Mouse (Mus musculus): ENCODE measurements around the gene Lmod3.

The Lmod3 gene

DNA sequence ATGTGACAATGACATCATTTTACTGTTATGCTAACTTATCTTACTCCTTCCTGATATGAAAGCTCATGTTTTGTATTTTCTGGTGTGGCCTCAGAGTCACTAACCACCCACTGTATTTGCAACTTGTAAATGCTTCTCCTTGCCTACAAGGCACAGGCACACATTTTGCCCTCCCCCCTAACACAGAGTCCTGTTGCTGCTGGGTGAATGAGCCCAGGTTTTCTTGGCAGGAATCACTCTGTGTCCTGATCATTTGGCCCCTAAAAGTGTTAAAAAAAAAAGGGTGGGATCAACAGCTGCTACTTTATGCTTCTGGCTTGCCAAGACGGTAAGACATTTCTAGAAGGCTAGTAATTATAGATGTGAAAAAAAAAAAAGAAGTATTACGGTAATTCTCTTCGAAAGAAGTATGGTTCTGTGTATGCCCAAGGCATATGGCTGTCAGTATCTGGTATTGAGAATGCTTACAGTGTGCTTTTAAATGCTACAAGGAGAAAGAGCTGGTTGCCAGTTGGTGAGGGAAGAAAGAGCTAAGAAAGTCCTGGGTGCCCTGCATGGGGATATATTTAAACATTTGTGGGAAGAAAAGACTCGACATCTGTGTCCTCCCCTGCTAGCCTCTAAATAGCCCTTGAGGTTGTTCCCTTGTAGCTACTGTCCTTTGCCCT, 36.3 kb downstream of the Lmod3 start:
- no peaks in the 10 kb centered on the region for H3K27me3 ChIP-seq (ENCODE audit: insufficient read depth, low read length)
- peaks cover 7% of the 10 kb centered on the region; the same call in 1 of the 2 replicates for H3K9me3 ChIP-seq (ENCODE audit: low read length)
- TF ChIP-seq NANOG (IDR thresholded peaks at IDR 0.05; ENCODE audit: borderline replicate concordance, low read length) (no peak), POU5F1 (IDR thresholded peaks at IDR 0.05; ENCODE audit: borderline replicate concordance, low read length) (no peak), CTCF (conservative IDR thresholded peaks at IDR 0.05; ENCODE audit: low read length) (no peak)
- peaks cover 25% of the 10 kb centered on the region; the same call in 1 of the 2 replicates for H3K36me3 ChIP-seq (ENCODE audit: insufficient read depth, low read length)
- H3K4me3 ChIP-seq (replicated peaks; ENCODE audit: low read length) = no peak overlapping the region
- H3K4me1 ChIP-seq (replicated peaks; ENCODE audit: low read depth, low read length) = peaks cover 37% of the 10 kb centered on the region

DNA sequence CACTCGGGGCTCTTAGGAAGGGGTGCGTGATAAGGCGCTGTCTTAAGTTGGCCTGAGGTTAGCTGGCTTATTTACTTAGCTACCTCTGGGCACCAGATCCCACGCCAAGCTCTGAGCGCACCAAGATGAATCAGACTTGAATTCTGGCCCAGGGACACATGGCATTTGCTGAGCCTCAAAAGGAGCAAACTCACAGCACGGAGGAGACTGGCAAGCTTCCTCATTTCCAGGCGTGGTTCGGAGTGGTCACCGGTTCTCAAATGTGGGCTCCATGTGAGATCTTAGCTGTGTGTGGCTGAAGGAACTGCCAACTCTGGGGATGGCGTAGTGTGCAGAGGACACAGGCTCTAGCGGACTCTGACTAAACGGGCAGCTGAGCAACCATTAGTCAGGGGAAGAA, 40.6 kb downstream of the Lmod3 start:
- Histone ChIP-seq H3K4me1 (replicated peaks; ENCODE audit: low read depth, low read length) (peaks cover 63% of the 10 kb centered on the region), H3K4me3 (replicated peaks; ENCODE audit: low read length) (peak overlapping the region; percentile 90), H3K36me3 (ENCODE audit: insufficient read depth, low read length) (peaks cover 22% of the 10 kb centered on the region; the same call in 1 of the 2 replicates), H3K9me3 (ENCODE audit: low read length) (peaks cover 7% of the 10 kb centered on the region; the same call in 1 of the 2 replicates), H3K27me3 (ENCODE audit: insufficient read depth, low read length) (no peaks in the 10 kb centered on the region)
- TF ChIP-seq NANOG (IDR thresholded peaks at IDR 0.05; ENCODE audit: borderline replicate concordance, low read length) (no peak), CTCF (conservative IDR thresholded peaks at IDR 0.05; ENCODE audit: low read length) (no peak), POU5F1 (IDR thresholded peaks at IDR 0.05; ENCODE audit: borderline replicate concordance, low read length) (no peak)

DNA sequence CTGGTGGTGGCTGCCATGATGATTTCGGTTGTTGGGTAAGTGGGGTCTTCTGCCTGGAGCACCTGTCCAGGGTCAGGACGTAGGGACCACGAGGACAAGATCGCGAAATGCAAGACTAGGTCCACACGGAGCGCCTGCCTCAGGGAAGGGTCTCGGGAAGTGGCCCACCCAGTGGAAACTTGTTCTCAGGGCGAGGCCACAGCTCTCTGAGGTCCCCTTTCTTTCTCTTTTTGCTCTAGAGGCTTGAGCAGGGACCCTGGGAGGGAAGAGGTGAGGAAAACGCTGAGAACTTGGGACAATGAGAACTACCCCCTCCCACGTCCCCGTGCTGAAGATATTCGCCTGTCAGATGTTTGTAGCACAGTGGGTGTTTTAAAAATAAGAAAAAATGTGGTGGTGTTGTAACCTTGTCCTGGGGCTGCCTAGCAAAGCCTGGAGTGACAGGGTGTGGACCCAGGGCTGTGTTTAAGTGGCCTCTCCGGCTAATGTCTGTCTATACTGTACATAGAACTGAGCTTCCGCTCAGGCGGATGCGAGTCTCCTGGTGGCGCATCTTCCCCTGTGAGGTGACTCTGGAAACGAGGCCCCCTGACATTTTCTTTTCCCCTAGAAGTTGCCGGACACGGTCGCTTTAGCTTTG, 41.5 kb downstream of the Lmod3 start:
- Histone ChIP-seq H3K36me3 (ENCODE audit: insufficient read depth, low read length) (peaks cover 22% of the 10 kb centered on the region; the same call in 1 of the 2 replicates), H3K4me3 (replicated peaks; ENCODE audit: low read length) (peak overlapping the region; percentile 90), H3K9me3 (ENCODE audit: low read length) (peaks cover 7% of the 10 kb centered on the region; the same call in 1 of the 2 replicates), H3K27me3 (ENCODE audit: insufficient read depth, low read length) (no peaks in the 10 kb centered on the region), H3K4me1 (replicated peaks; ENCODE audit: low read depth, low read length) (peaks cover 59% of the 10 kb centered on the region)
- TF ChIP-seq POU5F1 (IDR thresholded peaks at IDR 0.05; ENCODE audit: borderline replicate concordance, low read length) (no peak), CTCF (conservative IDR thresholded peaks at IDR 0.05; ENCODE audit: low read length) (no peak), NANOG (IDR thresholded peaks at IDR 0.05; ENCODE audit: borderline replicate concordance, low read length) (no peak)

DNA sequence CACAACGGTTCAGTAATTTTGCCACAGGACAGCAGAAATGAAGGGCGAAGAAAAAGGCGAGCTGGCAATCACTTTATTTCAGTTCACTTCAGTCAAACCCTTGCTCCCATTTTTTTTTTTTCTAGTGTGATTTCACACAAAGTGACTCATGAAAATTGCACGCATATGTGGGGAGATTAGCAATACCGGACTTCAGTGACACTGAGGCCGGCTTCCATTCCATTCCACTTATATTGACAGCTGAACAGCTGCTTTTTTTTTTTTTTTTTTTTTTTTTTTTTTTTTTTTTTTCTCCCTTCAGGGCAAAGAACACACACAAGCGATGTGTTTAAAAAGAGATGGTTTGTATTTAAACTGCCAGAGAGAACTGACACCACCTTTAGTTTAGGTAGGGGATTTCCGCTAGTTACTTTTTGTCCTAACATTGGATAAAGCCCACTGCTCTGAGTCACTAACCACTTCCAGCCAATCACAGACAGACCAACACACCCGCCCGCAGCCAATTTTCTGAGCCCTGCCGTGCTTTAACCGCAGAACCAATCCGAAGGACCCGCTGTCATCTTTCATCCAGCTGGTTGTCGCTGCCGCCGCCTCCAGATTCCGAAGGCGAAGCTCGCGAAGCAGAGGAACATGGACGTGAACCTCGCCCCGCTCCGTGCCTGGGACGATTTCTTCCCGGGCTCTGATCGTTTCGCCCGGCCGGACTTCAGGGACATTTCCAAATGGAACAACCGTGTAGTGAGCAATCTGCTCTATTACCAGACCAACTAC, 42.2 kb downstream of the Lmod3 start, which contains the start of gene Arl6ip5:
Arl6ip5 (plus strand) TSS at position 499 of the 771 bp plus-strand sequence.
- H3K4me3 ChIP-seq (replicated peaks; ENCODE audit: low read length) = peak within 1 kb of the TSS; percentile 90
- TF ChIP-seq NANOG (IDR thresholded peaks at IDR 0.05; ENCODE audit: borderline replicate concordance, low read length) (no peak), POU5F1 (IDR thresholded peaks at IDR 0.05; ENCODE audit: borderline replicate concordance, low read length) (no peak)
- H3K9me3 ChIP-seq (ENCODE audit: low read length) = peaks cover 7% of the 10 kb centered on the region; the same call in 1 of the 2 replicates
- no peaks in the 10 kb centered on the region for H3K27me3 ChIP-seq (ENCODE audit: insufficient read depth, low read length)
- peaks cover 59% of the 10 kb centered on the region for H3K4me1 ChIP-seq (replicated peaks; ENCODE audit: low read depth, low read length)
- peaks cover 21% of the 10 kb centered on the region; the same call in 1 of the 2 replicates for H3K36me3 ChIP-seq (ENCODE audit: insufficient read depth, low read length)

DNA sequence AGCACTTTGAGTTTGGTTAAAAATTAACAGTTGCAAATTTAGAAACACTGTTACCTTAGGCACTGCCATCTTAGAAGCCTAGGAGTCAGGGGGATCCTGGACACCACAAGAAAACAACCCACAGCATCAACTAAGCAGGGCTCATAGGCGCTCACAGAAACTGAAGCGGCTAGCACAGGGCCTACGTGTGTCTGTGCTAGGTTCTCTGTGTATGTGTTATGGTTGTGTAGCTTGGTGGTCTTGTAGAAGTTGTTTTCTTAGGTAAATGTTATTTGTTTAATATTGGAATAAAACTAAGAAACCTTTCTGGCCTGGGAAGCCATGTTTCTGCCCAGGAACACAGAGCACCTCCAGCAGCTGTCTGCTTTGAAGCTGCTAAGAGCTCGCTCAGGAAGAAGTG, 42.8 kb downstream of the Lmod3 start:
- Histone ChIP-seq H3K27me3 (ENCODE audit: insufficient read depth, low read length) (no peaks in the 10 kb centered on the region), H3K4me3 (replicated peaks; ENCODE audit: low read length) (no peak overlapping the region), H3K36me3 (ENCODE audit: insufficient read depth, low read length) (peaks cover 16% of the 10 kb centered on the region; the same call in 1 of the 2 replicates), H3K4me1 (replicated peaks; ENCODE audit: low read depth, low read length) (peaks cover 59% of the 10 kb centered on the region), H3K9me3 (ENCODE audit: low read length) (0 out of 2 replicates have a peak, but pooled peaks cover 1% of the 10 kb centered on the region)
- TF ChIP-seq NANOG (IDR thresholded peaks at IDR 0.05; ENCODE audit: borderline replicate concordance, low read length) (no peak), CTCF (conservative IDR thresholded peaks at IDR 0.05; ENCODE audit: low read length) (no peak)

DNA sequence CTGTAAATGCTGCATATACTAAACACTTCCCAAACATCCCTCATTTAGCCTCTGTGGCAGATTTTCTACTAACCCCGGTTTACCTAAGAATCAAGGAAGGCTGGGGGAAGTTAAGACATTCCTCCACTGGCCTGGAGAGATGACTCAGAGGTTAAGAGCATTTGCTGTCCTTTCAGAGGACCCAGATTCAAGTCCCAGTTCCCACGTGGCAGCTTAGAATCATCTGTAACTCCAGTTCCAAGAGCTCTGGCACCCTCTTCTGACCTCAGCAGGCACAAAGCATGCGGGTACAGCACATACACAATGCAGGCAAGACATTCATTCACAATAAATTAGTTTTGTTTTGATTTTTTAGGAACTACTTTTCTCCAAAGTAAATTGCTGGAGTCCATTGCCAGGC, 43.4 kb downstream of the Lmod3 start:
- no peaks in the 10 kb centered on the region for H3K9me3 ChIP-seq (ENCODE audit: low read length)
- H3K27me3 ChIP-seq (ENCODE audit: insufficient read depth, low read length) = no peaks in the 10 kb centered on the region
- TF ChIP-seq CTCF (conservative IDR thresholded peaks at IDR 0.05; ENCODE audit: low read length) (no peak), POU5F1 (IDR thresholded peaks at IDR 0.05; ENCODE audit: borderline replicate concordance, low read length) (no peak), NANOG (IDR thresholded peaks at IDR 0.05; ENCODE audit: borderline replicate concordance, low read length) (no peak)
- no peak overlapping the region for H3K4me3 ChIP-seq (replicated peaks; ENCODE audit: low read length)
- peaks cover 10% of the 10 kb centered on the region; the same call in 1 of the 2 replicates for H3K36me3 ChIP-seq (ENCODE audit: insufficient read depth, low read length)
- peaks cover 63% of the 10 kb centered on the region for H3K4me1 ChIP-seq (replicated peaks; ENCODE audit: low read depth, low read length)

DNA sequence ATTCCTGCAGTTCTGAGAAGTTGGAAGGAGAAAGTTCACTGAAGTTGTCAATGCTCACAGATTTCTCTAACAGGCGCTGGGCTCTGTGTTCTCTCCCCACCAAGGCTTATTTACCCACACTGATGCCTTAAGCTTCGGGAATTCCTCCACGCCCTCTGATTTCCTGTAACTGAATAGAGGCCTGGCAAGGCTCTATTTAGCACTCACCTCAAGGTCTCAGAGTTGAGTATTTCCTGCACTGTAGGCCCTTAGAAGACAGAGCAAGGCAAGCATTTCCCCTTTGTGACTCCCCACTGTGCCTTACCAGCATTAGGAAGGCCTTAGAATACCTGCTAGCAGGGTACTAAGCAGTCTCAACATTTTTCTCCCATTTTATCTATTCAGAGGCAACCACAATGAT, 44.2 kb downstream of the Lmod3 start:
- Histone ChIP-seq H3K27me3 (ENCODE audit: insufficient read depth, low read length) (no peaks in the 10 kb centered on the region), H3K4me1 (replicated peaks; ENCODE audit: low read depth, low read length) (peaks cover 70% of the 10 kb centered on the region), H3K4me3 (replicated peaks; ENCODE audit: low read length) (no peak overlapping the region; the same call in 1 of the 2 replicates), H3K36me3 (ENCODE audit: insufficient read depth, low read length) (0 out of 2 replicates have a peak, but pooled peaks cover 2% of the 10 kb centered on the region), H3K9me3 (ENCODE audit: low read length) (no peaks in the 10 kb centered on the region)
- TF ChIP-seq POU5F1 (IDR thresholded peaks at IDR 0.05; ENCODE audit: borderline replicate concordance, low read length) = no peak
- TF ChIP-seq NANOG (IDR thresholded peaks at IDR 0.05; ENCODE audit: borderline replicate concordance, low read length) = peak; percentile 83
- TF ChIP-seq CTCF (conservative IDR thresholded peaks at IDR 0.05; ENCODE audit: low read length) = no peak

DNA sequence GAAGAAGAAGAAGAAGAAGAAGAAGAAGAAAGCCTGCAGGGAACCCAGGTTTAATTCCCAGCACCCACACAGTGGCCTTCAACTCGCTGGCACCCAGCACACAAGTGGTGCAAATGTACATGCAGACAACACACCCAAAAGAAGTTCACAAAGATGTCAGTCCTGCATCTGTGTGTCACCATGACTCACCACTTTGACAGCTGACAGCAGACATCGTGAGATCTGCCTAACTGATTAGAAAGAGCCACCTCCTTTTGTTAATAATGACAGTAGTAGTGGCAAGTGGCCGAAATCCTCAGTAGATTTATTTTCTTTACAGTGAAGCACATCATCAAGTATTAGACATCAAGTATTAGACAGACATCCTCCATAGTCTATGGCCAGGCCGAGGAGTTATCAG, 45.5 kb downstream of the Lmod3 start:
- Histone ChIP-seq H3K9me3 (ENCODE audit: low read length) (no peaks in the 10 kb centered on the region), H3K4me1 (replicated peaks; ENCODE audit: low read depth, low read length) (peaks cover 79% of the 10 kb centered on the region)
- TF ChIP-seq POU5F1 (IDR thresholded peaks at IDR 0.05; ENCODE audit: borderline replicate concordance, low read length) = no peak
- TF ChIP-seq CTCF (conservative IDR thresholded peaks at IDR 0.05; ENCODE audit: low read length) = no peak
- no peak for TF ChIP-seq NANOG (IDR thresholded peaks at IDR 0.05; ENCODE audit: borderline replicate concordance, low read length)

More for the DNA sequence above, 45.5 kb downstream of the Lmod3 start:
- Histone ChIP-seq H3K27me3 (ENCODE audit: insufficient read depth, low read length) (no peaks in the 10 kb centered on the region), H3K36me3 (ENCODE audit: insufficient read depth, low read length) (peaks cover 6% of the 10 kb centered on the region; the same call in 1 of the 2 replicates), H3K4me3 (replicated peaks; ENCODE audit: low read length) (no peak overlapping the region)
